Mouse (Mus musculus) liver, embryonic 11.5 days (tissue): ENCODE measurements around the gene Tmem178b. TPM values are rescaled to one million over a fixed set of nuclear protein-coding genes. Genes with fewer than 3 reads are reported as not detected.

ENCODE experiments used
- ATAC-seq: fragments of 200-750 bp; cut with Nextera tagmentation; replicated peaks from 2 replicates; pipeline ENCODE4 v1.8.0; 2017; ENCODE audit warnings: moderate number of reproducible peaks, mild to moderate bottlenecking, moderate TSS enrichment, moderate library complexity; ENCODE audit not compliant: low FRiP score
- DNase-seq: peaks from one replicate; pipeline ENCODE4 v3.0.0-alpha.2; 2017; ENCODE audit warnings: low spot score
- H3K27ac ChIP-seq: fragments of 300-500 bp; sonication (generic); 2 replicates; pipeline ENCODE4 v1.5.1; 2014; ENCODE audit warnings: mild to moderate bottlenecking, low read depth, low read length, control low read depth
- H3K27me3 ChIP-seq: fragments of 300-500 bp; sonication (generic); replicated peaks from 2 replicates; pipeline ENCODE4 v1.6.1; 2014; ENCODE audit warnings: low read length, mixed read lengths; ENCODE audit not compliant: control insufficient read depth, insufficient read depth
- H3K36me3 ChIP-seq: fragments of 300-500 bp; sonication (generic); 2 replicates; pipeline ENCODE4 v1.6.1; 2014; ENCODE audit warnings: mild to moderate bottlenecking, low read length, moderate library complexity, mixed read lengths; ENCODE audit not compliant: control insufficient read depth, insufficient read depth
- H3K4me1 ChIP-seq: fragments of 300-500 bp; sonication (generic); replicated peaks from 2 replicates; pipeline ENCODE4 v1.6.1; 2014; ENCODE audit warnings: low read length, mixed read lengths; ENCODE audit not compliant: control insufficient read depth, insufficient read depth
- H3K4me2 ChIP-seq: fragments of 300-500 bp; sonication (generic); 2 replicates; pipeline ENCODE4 v1.6.1; 2014; ENCODE audit warnings: mild to moderate bottlenecking, control low read depth, moderate library complexity
- H3K4me3 ChIP-seq: fragments of 300-500 bp; sonication (generic); 2 replicates; pipeline ENCODE4 v1.5.1; 2014; ENCODE audit warnings: low read depth, low read length, control low read depth
- H3K9ac ChIP-seq: fragments of 300-500 bp; sonication (generic); 2 replicates; pipeline ENCODE4 v1.6.1; 2014; ENCODE audit warnings: low read depth, low read length, control low read depth
- H3K9me3 ChIP-seq: fragments of 300-500 bp; sonication (generic); 2 replicates; pipeline ENCODE4 v1.6.1; 2016; ENCODE audit warnings: low read length, inconsistent platforms, mixed read lengths; ENCODE audit not compliant: control insufficient read depth
- WGBS: fragments of 180-500 bp; shearing (Covaris S2); extraction: QIAGEN DNeasy Blood & Tissue Kit; methylation state at CpG from one replicate; pipeline ENCODE4 v1.1.7; 2014; 5-methylcytosine and 5-hydroxymethylcytosine counted together
- polyA plus RNA-seq: library from polyadenylated mRNA; unstranded; fragments of >200 nt; fragmentation: Nextera tagmentation; extraction: Ambion mirVana; gene quantifications from 2 replicates; pipeline ENCODE4 v1.2.1, GENCODE M21; 2014

Tmem178b gene
- polyA plus RNA-seq, 1 experiment from 2014 or later, result 0.15 TPM

DNA sequence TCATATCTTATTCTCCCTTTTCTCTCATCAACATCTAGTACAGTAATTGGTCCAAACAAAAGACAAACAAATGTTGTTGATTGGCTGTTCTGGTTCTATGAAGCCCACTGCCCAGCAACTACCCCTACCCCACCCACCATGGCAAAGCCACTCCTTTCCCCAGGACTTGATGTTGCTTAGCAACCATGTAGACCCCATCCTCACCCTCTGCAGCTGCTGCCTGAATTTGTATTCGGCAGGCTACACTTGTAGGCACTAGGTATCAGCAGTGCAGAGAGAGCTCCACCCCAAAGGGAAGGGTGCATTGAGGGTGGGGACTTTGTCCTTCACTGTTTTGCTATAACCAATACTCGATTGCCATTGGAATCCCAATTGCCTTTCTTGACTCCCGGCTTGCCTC lies 365.8 kb downstream of the Tmem178b start:
- no peaks in the 10 kb centered on the region for H3K27me3 ChIP-seq
- H3K4me1 ChIP-seq, result no peaks in the 10 kb centered on the region
- H3K4me2 ChIP-seq, result no peak overlapping the region
- ATAC-seq (no peak), DNase-seq (no peak)
- H3K27ac ChIP-seq, result no peak overlapping the region
- no peaks in the 10 kb centered on the region for H3K36me3 ChIP-seq
- no peak overlapping the region for H3K4me3 ChIP-seq
- H3K9ac ChIP-seq, result no peak overlapping the region
- 72% methylated on average over 3 of the region's 3 CpGs for WGBS
- H3K9me3 ChIP-seq, result no peaks in the 10 kb centered on the region

GRCm38 (mm10) chr6:40240671-40241070 lies 367.6 kb downstream of the Tmem178b start:
- no peaks in the 10 kb centered on the region for H3K36me3 ChIP-seq
- no peak overlapping the region for H3K4me2 ChIP-seq
- H3K27ac ChIP-seq, result no peak overlapping the region
- H3K4me1 ChIP-seq, result no peaks in the 10 kb centered on the region
- no peaks in the 10 kb centered on the region for H3K9me3 ChIP-seq
- ATAC-seq (no peak), DNase-seq (no peak)
- 70% methylated on average over 2 of the region's 2 CpGs for WGBS
- H3K27me3 ChIP-seq, result no peaks in the 10 kb centered on the region
- no peak overlapping the region for H3K4me3 ChIP-seq
- H3K9ac ChIP-seq, result no peak overlapping the region

GRCm38 (mm10) chr6:40247398-40247946 lies 374.4 kb downstream of the Tmem178b start:
- Histone ChIP-seq H3K4me1 (no peaks in the 10 kb centered on the region), H3K4me2 (no peak overlapping the region), H3K27me3 (no peaks in the 10 kb centered on the region), H3K9ac (no peak overlapping the region), H3K9me3 (no peaks in the 10 kb centered on the region), H3K36me3 (no peaks in the 10 kb centered on the region), H3K4me3 (no peak overlapping the region), H3K27ac (no peak overlapping the region)
- WGBS, result 87% methylated on average over 17 of the region's 17 CpGs
- ATAC-seq (no peak), DNase-seq (no peak)

DNA sequence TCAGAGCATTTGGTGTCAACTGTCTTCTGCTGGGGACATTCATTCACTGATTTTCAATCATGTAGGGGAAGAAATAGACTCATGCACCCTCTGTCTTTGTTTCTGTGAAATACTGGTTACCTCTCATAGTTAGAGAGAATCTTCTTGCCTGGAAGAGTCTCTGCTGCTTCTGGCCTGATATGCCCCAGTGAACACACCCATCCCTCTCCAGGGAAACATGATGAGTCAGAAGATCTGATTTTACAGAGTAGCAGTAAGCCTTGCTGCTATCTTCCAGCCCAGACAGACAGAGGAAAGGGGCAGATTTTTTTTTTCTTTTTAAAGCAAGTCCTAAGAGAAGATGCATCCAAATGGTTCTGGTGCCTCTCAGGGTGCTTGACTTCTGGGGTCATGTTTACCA lies 376.9 kb downstream of the Tmem178b start:
- Histone ChIP-seq H3K4me1 (no peaks in the 10 kb centered on the region), H3K4me2 (no peak overlapping the region), H3K27me3 (no peaks in the 10 kb centered on the region), H3K9me3 (no peaks in the 10 kb centered on the region), H3K4me3 (no peak overlapping the region), H3K27ac (no peak overlapping the region), H3K9ac (no peak overlapping the region), H3K36me3 (no peaks in the 10 kb centered on the region)
- no peak for DNase-seq
- ATAC-seq, result no peak

DNA sequence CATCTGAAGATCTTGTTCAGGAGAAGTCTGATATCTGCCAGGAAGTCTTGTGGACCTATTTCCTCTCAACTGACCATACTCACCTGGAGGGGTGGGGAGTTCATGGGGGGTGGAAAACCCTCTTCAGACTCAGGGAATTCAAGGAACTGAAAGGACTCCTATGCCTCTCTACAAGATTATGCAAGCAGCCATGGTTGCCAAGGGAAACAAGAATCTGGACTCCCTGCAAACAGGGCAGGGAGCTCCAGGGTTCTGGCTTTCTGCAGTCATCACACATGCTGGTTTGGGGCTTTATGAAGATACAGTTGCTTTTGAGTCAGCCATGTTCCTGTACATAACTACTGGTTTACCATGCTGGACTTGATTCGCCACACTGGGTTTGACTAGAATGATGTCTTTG lies 390.6 kb downstream of the Tmem178b start:
- H3K4me2 ChIP-seq, result no peak overlapping the region
- H3K36me3 ChIP-seq, result no peaks in the 10 kb centered on the region
- no peak overlapping the region for H3K4me3 ChIP-seq
- H3K9me3 ChIP-seq, result no peaks in the 10 kb centered on the region
- 93% methylated on average over 1 of the region's 1 CpGs for WGBS
- no peak for ATAC-seq
- DNase-seq, result no peak
- no peaks in the 10 kb centered on the region for H3K4me1 ChIP-seq
- H3K27ac ChIP-seq, result no peak overlapping the region
- no peaks in the 10 kb centered on the region for H3K27me3 ChIP-seq
- H3K9ac ChIP-seq, result no peak overlapping the region

GRCm38 (mm10) chr6:40300707-40301106 lies 427.6 kb downstream of the Tmem178b start:
- H3K9me3 ChIP-seq, result no peaks in the 10 kb centered on the region
- ATAC-seq (no peak), DNase-seq (no peak)
- H3K27ac ChIP-seq, result no peak overlapping the region
- no peaks in the 10 kb centered on the region for H3K36me3 ChIP-seq
- no peaks in the 10 kb centered on the region for H3K27me3 ChIP-seq
- no peak overlapping the region for H3K4me3 ChIP-seq
- H3K4me2 ChIP-seq, result no peak overlapping the region
- WGBS, result 44% methylated on average over 5 of the region's 5 CpGs
- no peak overlapping the region for H3K9ac ChIP-seq
- H3K4me1 ChIP-seq, result no peaks in the 10 kb centered on the region

DNA sequence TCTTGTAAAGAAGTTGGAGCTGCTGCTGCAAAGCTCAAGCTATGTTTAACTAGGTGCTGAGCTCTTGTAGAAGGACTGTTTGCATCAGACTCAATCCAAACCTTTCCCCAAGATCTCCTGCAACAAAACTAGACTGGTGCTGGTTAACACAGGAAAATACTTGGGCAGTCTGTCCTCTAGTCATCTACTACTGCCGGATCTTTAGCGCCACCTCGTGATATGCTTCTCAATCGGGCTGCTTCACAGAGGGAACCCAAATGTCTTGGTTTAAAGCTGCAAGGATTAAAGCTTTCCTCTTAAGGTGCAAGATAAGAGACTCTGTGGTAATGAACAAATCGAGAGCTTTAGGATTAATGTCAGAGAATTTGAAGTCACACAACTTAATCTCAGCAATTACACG lies 430.3 kb downstream of the Tmem178b start:
- WGBS, result 13% methylated on average over 6 of the region's 6 CpGs
- Histone ChIP-seq H3K4me3 (no peak overlapping the region), H3K27ac (no peak overlapping the region), H3K9ac (no peak overlapping the region), H3K4me1 (no peaks in the 10 kb centered on the region), H3K27me3 (no peaks in the 10 kb centered on the region), H3K4me2 (no peak overlapping the region), H3K9me3 (no peaks in the 10 kb centered on the region), H3K36me3 (no peaks in the 10 kb centered on the region)
- DNase-seq (no peak), ATAC-seq (no peak)

Other genes starting within 250 kb of the Tmem178b start
- 12.2 and 13.4 TPM in 2 replicates for gene Braf, start 147.8 kb upstream of the Tmem178b start, polyA plus RNA-seq
- 172 and 188 TPM in 2 replicates for gene Mrps33, start 62.3 kb upstream of the Tmem178b start, polyA plus RNA-seq